Mouse (Mus musculus): ENCODE results near the gene Cyb5r3. TPM values are rescaled to one million over a fixed set of nuclear protein-coding genes. Genes with fewer than 3 reads are reported as not detected.

Cyb5r3 gene
- polyA plus RNA-seq, 1 experiment from 2014 or later = 130 TPM

DNA sequence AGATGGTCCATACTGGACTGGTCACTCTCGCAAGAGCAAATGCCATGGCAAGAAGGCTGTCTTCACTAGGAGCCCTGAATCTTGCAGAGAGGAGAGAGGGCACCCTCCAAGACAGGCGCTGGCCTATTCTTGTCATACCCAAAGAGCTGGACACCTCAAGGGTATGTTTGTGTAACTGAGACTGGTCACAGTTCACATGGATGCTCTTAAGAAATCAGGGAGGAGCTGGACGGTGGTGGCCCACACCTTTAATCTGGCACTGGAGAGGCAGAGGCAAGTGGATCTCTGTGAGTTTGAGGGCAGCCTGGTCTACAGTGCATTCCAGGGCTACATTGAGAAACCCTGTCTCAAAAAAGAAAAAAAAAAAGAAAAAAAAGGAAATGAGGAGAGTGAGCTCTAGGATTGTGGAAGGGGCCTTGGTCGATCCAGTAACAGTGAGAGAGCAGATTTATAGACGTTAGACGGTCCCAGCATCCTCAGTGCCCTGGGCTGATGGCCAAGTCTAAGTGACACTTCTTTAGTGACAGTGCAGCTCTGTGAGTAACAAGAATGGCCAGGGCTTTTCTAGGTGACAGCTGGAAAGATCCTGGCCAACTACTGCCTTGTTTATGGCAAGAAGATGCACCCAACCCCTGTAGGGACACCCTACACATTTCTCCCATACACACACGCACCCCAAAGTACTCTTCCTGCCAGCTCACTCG, 1.3 kb downstream of the Cyb5r3 start:
- WGBS = 47% methylated on average over 8 of the region's 8 CpGs
- Histone ChIP-seq H3K27ac (ENCODE audit: low read depth, low read length) (no peak overlapping the region), H3K4me1 (ENCODE audit: control insufficient read depth, insufficient read depth, low read depth, low read length) (peaks cover 19% of the 10 kb centered on the region), H3K9ac (ENCODE audit: low read depth, low read length) (peak overlapping the region; percentile 96), H3K9me3 (ENCODE audit: control insufficient read depth, low read length) (no peaks in the 10 kb centered on the region), H3K4me3 (ENCODE audit: low read length) (peak overlapping the region; percentile 99), H3K27me3 (replicated peaks; ENCODE audit: control insufficient read depth, insufficient read depth, low read length) (no peaks in the 10 kb centered on the region), H3K36me3 (ENCODE audit: control insufficient read depth, insufficient read depth, low read length) (no peaks in the 10 kb centered on the region), H3K4me2 (ENCODE audit: low read length) (peak overlapping the region; percentile 93)
- no peak for ATAC-seq

DNA sequence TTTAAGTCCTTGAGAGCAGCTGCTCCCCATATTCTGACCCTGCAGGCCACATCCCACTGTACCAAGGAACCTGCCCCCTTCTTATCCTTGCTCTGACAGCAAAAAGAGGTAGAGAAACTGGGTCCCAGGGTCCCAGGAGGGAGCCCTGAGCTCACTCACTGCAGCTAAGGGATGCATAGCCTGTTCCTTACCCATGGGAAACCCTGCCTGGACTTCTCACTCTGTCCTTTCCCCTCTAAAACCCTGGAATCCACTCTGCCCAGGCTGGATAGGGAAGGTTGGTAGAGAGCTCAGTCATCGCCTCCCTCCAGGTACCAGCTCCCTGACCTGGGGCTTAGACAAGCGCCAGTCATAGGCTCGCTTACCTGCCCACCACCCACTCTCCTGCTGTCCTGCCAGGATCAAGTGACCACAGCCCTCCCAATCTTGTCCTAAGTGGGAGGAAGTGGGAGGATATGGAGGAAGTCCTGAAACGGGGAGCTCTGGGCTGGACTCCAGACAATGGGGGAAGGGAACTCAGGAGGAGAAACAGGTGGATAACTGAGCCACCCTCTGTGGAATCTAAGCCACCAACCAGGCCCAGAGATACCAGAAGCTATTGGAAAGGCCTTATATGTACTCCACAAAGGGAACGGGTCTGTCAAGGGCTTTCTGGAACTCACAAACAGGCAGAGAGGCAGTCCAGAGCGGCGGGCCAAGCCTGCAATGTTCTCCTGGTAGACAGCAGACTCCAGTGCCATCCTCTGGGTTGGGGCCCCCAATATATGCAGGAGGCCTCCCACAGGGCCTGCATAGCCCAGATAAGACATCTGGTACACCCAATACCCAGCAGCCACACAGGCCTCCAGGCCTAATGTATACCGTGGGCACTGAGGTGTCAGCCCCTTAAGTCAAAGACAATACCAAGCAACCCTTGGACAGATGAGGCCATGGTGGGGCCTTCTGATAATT, 2.3 kb downstream of the Cyb5r3 start:
- Histone ChIP-seq H3K9me3 (ENCODE audit: control insufficient read depth, low read length) (no peaks in the 10 kb centered on the region), H3K9ac (ENCODE audit: low read depth, low read length) (0 out of 2 replicates have a peak overlapping the region, but pooled peaks have one; percentile 17), H3K27ac (ENCODE audit: low read depth, low read length) (no peak overlapping the region), H3K27me3 (replicated peaks; ENCODE audit: control insufficient read depth, insufficient read depth, low read length) (no peaks in the 10 kb centered on the region), H3K4me3 (ENCODE audit: low read length) (no peak overlapping the region), H3K4me1 (ENCODE audit: control insufficient read depth, insufficient read depth, low read depth, low read length) (peaks cover 19% of the 10 kb centered on the region), H3K4me2 (ENCODE audit: low read length) (no peak overlapping the region), H3K36me3 (ENCODE audit: control insufficient read depth, insufficient read depth, low read length) (no peaks in the 10 kb centered on the region)
- 84% methylated on average over 8 of the region's 8 CpGs for whole genome bisulfite sequencing
- ATAC-seq = no peak

DNA sequence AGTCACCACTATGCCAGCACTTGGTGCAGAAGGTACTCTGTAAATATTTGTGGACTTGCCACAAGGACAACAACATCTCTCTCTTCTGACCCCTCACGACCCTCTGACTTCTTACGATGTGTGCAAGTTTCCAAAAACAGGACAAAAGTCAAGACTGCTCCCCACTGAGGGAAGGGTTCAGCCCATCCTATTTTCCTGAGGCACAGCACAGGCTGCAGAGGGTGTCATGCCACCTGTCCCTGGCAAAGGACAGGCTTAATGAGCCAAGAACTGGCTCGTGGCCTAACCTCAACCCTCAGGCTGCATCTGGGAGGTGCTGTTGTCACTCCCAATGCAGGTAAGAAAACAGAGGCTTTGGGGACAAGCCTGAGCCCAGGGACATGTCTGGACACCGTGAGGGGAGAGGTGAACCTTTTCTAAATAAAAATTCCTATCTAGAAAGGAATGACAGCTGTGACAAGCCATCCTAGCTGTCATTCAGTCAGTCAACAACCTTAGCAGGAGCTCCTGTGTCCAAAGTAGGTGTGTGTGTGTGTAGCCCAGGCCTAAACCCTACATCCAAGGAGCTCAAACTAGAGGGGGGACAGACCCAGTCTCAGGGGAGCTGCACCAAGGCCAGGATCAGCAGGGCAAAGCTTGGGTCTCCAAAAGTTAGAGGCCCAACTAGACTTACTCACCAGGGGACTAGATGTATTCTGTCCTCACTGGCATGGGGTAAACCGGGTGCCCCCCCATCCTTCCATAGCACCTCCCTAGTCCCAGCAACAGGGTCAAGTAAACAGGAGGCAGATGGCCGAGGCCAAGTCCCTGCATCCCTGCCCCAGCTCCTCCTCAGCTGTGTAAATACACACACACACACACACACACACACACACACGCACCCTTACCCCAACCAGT, 3.3 kb downstream of the Cyb5r3 start:
- Histone ChIP-seq H3K9ac (ENCODE audit: low read depth, low read length) (no peak overlapping the region), H3K4me2 (ENCODE audit: low read length) (no peak overlapping the region), H3K4me3 (ENCODE audit: low read length) (no peak overlapping the region), H3K4me1 (ENCODE audit: control insufficient read depth, insufficient read depth, low read depth, low read length) (peaks cover 19% of the 10 kb centered on the region), H3K36me3 (ENCODE audit: control insufficient read depth, insufficient read depth, low read length) (no peaks in the 10 kb centered on the region), H3K27ac (ENCODE audit: low read depth, low read length) (no peak overlapping the region), H3K27me3 (replicated peaks; ENCODE audit: control insufficient read depth, insufficient read depth, low read length) (no peaks in the 10 kb centered on the region), H3K9me3 (ENCODE audit: control insufficient read depth, low read length) (no peaks in the 10 kb centered on the region)
- ATAC-seq = no peak
- WGBS = 79% methylated on average over 7 of the region's 7 CpGs

DNA sequence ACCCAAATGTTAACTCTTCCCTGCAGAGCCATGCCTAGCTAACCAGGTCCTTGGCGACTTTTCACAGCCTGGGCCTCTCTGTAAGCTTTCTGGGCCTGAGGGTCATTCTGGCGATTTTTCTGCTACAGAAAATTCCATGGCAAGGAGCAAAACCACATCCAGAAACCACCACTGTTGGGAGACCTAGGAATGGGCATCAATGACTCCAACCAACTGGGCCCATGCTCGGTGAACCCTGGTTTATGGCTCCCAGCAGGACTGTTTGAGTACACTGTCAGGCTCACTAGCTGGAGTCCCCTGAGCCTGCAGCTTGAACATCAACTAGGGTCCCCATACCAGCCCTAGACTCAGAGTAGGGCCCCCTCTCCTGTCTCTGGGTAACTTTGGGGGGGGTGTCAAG, 4.1 kb downstream of the Cyb5r3 start:
- H3K27me3 ChIP-seq (replicated peaks; ENCODE audit: control insufficient read depth, insufficient read depth, low read length) = no peaks in the 10 kb centered on the region
- no peaks in the 10 kb centered on the region for H3K36me3 ChIP-seq (ENCODE audit: control insufficient read depth, insufficient read depth, low read length)
- no peak for ATAC-seq
- 85% methylated on average over 3 of the region's 3 CpGs for whole genome bisulfite sequencing
- no peak overlapping the region for H3K27ac ChIP-seq (ENCODE audit: low read depth, low read length)
- peaks cover 19% of the 10 kb centered on the region for H3K4me1 ChIP-seq (ENCODE audit: control insufficient read depth, insufficient read depth, low read depth, low read length)
- H3K4me2 ChIP-seq (ENCODE audit: low read length) = no peak overlapping the region
- H3K9me3 ChIP-seq (ENCODE audit: control insufficient read depth, low read length) = no peaks in the 10 kb centered on the region
- H3K9ac ChIP-seq (ENCODE audit: low read depth, low read length) = no peak overlapping the region
- H3K4me3 ChIP-seq (ENCODE audit: low read length) = no peak overlapping the region

DNA sequence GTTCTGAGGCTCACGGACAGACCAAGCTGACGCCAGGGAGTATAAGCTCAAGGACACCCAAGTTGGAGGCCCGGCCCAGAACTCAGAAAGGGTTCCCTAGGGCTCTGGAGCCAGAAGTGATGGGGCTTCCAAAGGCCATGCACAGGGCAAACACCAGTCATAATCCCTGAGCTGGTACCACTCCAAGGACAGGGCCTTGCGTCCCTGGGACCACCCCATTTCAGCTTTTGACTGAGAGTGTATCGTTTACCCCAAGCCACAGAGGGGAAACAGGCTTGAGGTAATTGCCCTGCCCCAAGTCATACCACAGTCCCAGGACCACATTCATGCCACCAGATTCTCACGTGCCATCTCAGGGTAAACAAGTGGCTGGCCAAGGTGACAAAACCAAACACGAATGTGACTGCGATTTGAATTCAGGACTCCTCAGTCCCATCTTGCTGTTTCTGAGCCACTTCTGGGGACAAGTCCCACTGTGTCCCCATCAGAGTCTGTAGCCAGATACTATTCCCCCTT, 4.8 kb downstream of the Cyb5r3 start:
- Histone ChIP-seq H3K4me2 (ENCODE audit: low read length) (no peak overlapping the region), H3K4me3 (ENCODE audit: low read length) (no peak overlapping the region), H3K27me3 (replicated peaks; ENCODE audit: control insufficient read depth, insufficient read depth, low read length) (no peaks in the 10 kb centered on the region), H3K9me3 (ENCODE audit: control insufficient read depth, low read length) (no peaks in the 10 kb centered on the region), H3K9ac (ENCODE audit: low read depth, low read length) (no peak overlapping the region), H3K27ac (ENCODE audit: low read depth, low read length) (no peak overlapping the region), H3K36me3 (ENCODE audit: control insufficient read depth, insufficient read depth, low read length) (no peaks in the 10 kb centered on the region), H3K4me1 (ENCODE audit: control insufficient read depth, insufficient read depth, low read depth, low read length) (peaks cover 13% of the 10 kb centered on the region)
- no peak for ATAC-seq
- WGBS = 93% methylated on average over 8 of the region's 8 CpGs

DNA sequence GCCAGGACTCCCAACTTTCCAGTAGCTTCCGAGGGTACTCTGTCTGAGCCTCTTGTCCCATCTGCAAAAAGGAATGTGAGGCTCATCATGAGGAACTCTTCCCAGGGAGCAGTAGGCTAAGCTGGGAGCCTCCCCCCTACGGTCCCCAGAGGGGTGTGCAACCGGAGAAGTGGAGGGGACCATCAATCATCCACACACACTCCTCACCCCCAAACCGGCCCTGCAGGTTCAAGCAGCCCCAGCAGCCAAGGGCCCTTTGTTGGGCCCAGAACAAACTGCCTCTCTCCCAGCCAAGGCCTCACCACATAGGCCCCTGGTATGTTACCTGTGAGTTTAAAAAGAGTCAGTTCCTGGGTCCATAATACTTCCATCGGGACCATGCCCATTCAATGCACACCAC, 5.3 kb downstream of the Cyb5r3 start:
- no peak for ATAC-seq
- WGBS = 76% methylated on average over 5 of the region's 5 CpGs
- Histone ChIP-seq H3K4me2 (ENCODE audit: low read length) (no peak overlapping the region), H3K27ac (ENCODE audit: low read depth, low read length) (no peak overlapping the region), H3K36me3 (ENCODE audit: control insufficient read depth, insufficient read depth, low read length) (no peaks in the 10 kb centered on the region), H3K9ac (ENCODE audit: low read depth, low read length) (no peak overlapping the region), H3K27me3 (replicated peaks; ENCODE audit: control insufficient read depth, insufficient read depth, low read length) (no peaks in the 10 kb centered on the region), H3K4me1 (ENCODE audit: control insufficient read depth, insufficient read depth, low read depth, low read length) (peaks cover 13% of the 10 kb centered on the region), H3K4me3 (ENCODE audit: low read length) (no peak overlapping the region), H3K9me3 (ENCODE audit: control insufficient read depth, low read length) (no peaks in the 10 kb centered on the region)

DNA sequence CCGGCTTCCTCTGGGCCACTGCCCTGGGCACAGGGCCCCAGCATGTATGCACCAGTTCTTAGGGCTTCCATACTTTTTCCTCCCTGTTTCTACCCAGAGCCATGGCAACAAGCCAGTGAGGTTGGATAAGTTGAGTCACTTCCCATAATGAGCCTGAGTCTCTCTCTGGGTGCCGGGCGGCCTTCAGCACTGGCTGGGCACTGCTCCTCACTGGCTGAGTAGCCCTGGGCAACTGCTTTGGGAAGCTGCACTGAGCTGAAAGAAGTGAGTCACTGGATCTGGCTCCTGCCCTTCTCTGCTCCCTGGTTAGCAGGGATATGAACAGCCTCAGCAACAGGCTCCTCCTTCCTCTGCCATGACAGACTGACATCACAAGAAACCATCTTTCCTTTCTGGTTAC, 5.8 kb downstream of the Cyb5r3 start:
- Histone ChIP-seq H3K27ac (ENCODE audit: low read depth, low read length) (no peak overlapping the region), H3K9me3 (ENCODE audit: control insufficient read depth, low read length) (no peaks in the 10 kb centered on the region), H3K4me3 (ENCODE audit: low read length) (no peak overlapping the region), H3K27me3 (replicated peaks; ENCODE audit: control insufficient read depth, insufficient read depth, low read length) (no peaks in the 10 kb centered on the region), H3K4me2 (ENCODE audit: low read length) (no peak overlapping the region), H3K9ac (ENCODE audit: low read depth, low read length) (no peak overlapping the region), H3K36me3 (ENCODE audit: control insufficient read depth, insufficient read depth, low read length) (no peaks in the 10 kb centered on the region), H3K4me1 (ENCODE audit: control insufficient read depth, insufficient read depth, low read depth, low read length) (peaks cover 13% of the 10 kb centered on the region)
- no peak for ATAC-seq
- 84% methylated on average over 3 of the region's 3 CpGs for WGBS

DNA sequence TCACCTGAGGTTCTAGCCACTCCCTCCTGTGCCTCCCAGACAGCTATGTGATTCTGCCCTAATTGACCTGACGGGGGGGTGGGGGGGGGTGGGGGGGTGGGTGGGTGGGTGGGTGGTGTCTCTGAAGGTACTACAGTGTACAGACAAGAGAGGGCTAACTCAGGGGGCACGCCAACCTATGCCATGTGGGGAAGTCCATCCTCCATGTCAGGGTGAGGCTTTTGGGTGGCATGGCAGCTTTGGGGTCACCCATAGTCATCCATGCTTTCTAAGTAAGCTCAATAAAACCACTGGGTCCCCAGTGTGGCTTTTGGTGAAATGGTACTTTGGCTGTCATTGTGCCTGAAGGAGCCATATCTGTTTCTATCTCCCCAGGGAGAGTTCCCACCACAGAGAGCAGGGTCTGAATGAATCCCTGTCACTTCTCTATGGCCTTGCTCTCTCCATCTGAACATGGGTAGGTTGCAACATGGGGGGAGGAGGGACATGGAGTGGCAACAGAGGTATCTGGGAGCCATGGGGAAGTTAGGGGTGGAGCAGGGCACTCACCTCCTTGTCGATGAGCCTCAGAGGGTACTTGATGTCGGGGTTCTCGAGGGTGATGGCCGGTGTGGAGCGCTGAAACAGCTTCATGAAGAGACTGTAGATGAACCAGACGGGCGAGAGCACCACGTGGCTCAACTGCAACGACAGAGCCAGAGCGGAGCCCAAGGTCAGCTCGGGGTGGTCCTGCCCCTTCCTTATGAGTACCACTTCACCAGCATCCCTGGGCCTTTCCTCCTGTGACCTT, 6.7 kb downstream of the Cyb5r3 start:
- Histone ChIP-seq H3K4me3 (ENCODE audit: low read length) (no peak overlapping the region), H3K27ac (ENCODE audit: low read depth, low read length) (no peak overlapping the region), H3K4me2 (ENCODE audit: low read length) (no peak overlapping the region), H3K27me3 (replicated peaks; ENCODE audit: control insufficient read depth, insufficient read depth, low read length) (no peaks in the 10 kb centered on the region), H3K9ac (ENCODE audit: low read depth, low read length) (no peak overlapping the region), H3K4me1 (ENCODE audit: control insufficient read depth, insufficient read depth, low read depth, low read length) (peaks cover 6% of the 10 kb centered on the region), H3K36me3 (ENCODE audit: control insufficient read depth, insufficient read depth, low read length) (no peaks in the 10 kb centered on the region), H3K9me3 (ENCODE audit: control insufficient read depth, low read length) (no peaks in the 10 kb centered on the region)
- no peak for ATAC-seq
- 94% methylated on average over 12 of the region's 13 CpGs for WGBS

All from hindbrain, embryonic 16.5 days (tissue).